Mouse (Mus musculus) 3T3-L1 (cell line): Measurements from ENCODE around the gene Ndufs3.

Experiments used
- DNase-seq: peaks from one replicate; pipeline ENCODE4 v3.0.0-alpha.2; 2015; ENCODE audit warnings: low read depth, low spot score

The Ndufs3 gene

DNA sequence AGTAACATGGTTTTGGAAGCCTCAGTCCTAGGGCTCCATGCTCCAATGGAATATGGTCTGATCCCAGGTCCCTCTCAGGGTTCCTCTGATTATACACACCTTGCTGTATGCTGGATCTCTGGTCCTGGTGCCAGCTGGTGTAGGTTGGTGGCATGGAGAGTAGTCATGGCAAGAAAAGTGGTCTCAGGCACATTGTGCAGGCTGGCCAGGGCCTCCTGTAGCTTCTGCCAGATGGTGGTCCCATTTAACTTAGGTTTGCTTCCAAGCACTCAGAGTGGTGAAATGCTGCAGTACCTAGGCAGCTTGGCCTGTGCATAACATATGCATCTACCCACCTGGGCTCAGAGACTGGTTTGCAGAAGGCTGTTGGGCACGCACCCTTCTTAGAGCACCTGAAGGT lies 54.2 kb downstream of the Ndufs3 start:
- DNase-seq = no peak

DNA sequence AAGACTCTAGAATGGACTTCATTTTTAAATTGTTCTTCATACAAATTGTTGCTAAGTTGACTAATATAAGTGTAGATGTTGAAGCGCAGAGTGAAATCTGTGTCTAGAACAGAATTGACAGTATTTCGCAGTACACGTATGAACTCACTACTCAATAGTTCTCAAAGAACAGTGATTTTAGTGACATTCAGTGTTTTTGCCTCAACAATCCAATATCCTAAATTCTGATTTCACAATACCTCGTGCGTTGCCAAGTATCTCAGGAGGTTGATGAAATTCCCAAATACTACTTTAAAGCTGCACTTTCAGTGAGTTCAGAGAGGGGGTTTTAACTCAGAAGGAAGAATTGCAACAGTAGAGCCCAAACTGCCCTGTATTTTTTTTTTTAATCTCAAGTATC lies 56.3 kb downstream of the Ndufs3 start:
- DNase-seq = peak; percentile 58

DNA sequence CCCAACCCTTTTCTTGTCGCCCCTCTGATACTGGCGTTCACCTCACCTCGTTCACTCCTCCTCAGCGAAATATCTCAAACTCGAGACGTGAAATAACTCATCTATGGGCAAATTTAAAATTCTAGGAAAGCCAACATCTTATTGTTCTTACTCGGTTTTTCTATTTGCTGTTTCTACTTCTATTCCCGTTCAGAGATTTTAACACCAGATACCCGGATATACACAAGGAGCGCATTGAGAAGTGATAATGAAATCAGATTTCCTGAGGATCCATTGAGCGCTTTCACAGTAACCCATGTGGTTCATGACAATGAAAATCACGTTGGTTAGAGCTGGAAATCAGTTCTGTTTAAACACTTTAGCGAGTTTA lies 57.0 kb downstream of the Ndufs3 start:
- DNase-seq = no peak

DNA sequence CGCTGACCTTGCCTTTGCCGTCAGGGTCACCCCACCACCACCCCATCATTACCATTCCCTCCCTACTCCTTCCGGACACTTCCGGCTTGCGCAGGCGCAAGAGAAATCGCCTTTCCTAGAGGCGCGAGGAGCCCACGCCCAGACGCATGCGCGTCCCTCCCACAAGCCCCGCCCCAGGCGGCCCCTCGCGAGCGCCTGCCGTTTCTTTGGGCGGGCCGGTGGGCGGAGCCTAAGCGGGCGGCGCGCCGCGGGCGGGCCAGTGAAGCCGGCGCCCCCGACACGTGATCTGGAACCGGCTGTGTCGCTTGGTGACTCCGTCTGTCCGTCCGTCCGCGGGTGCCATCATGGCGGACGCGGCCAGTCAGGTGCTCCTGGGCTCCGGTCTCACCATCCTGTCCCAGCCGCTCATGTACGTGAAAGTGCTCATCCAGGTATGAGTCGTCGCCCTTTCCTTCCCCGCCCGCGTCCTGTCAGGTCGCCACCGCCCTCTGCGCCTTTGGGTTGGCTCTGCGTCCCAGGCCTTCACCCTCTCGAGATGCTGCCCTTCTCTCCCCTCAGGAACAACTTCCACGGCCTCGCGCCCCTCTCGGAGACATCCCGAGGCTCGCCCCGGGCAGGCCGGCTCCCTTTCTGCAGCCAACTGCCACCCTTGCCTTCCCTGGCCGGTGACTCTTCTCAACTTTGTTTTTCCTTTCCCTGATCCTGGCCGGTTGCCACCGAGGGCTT lies 57.5 kb downstream of the Ndufs3 start, which contains the start of gene Mtch2:
Mtch2 (plus strand) TSS at position 201 of the 726 bp plus-strand sequence.
- DNase-seq = peak; percentile 97

DNA sequence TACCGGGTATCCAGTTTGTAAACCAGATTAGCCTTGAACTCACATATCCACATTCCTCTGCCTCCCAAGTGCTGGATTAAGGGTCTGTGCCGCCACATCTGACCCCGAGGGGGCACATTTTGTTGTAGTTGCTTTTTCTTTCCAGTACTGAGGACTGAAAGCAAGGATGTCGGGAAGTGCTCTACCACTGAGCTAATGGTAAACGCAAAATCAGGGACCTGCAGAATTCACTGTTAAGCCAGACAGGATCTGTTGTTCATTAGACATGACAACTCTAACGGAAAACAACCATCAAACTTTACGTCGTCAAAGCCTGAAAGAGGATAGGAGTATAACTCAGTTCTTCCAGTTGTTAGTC lies 58.1 kb downstream of the Ndufs3 start:
- no peak for DNase-seq

DNA sequence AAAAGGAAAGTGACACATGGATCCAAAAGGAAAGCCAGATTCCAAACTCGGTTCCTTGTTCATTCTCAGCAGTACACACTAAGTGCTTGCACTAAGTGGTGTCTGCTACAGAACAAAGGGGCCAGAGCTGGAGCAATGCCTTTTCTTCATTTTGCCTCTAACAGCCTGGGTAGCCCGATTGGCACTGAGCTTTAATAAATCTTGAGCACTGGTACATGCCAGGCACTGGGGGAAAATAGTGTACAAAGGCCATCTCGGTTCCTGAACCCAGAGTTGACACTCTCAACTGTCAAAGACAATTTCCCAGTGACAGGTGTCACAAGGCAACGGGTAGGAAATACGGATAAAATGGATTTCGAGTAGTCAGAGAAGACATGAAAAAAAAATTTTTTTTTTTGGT lies 58.5 kb downstream of the Ndufs3 start:
- no peak for DNase-seq

DNA sequence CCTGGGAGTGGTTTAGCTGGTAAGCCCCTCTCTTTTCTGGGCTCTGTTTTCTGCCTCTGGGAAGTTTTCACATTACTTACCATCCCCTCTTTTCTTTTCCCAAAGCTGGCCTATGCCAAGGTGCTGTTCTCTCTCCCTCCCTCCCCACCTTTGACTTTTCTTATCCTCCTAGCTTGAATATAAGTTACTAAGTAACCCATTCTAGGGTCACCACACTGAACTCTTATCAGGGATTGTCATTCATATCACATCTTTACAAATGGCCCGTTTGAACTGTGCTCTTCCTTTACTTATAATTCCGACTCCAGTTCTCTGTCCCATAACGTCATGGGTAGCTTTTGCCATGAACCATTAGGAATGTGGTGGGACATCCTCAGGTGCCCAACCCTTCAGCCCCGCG lies 59.4 kb downstream of the Ndufs3 start:
- DNase-seq = no peak
